Mouse (Mus musculus): ENCODE results near the gene Tnfaip2. TPM values are rescaled to one million over a fixed set of nuclear protein-coding genes. Genes with fewer than 3 reads are reported as not detected.

The Tnfaip2 gene
- total RNA-seq, 1 experiment from 2014 or later: 14.4 TPM

GRCm38 (mm10) chr12:111445161-111445889 is 3.1 kb downstream of the Tnfaip2 start:
- DNase-seq: no peak

GRCm38 (mm10) chr12:111445890-111446613 is 3.8 kb downstream of the Tnfaip2 start:
- DNase-seq: no peak

DNA sequence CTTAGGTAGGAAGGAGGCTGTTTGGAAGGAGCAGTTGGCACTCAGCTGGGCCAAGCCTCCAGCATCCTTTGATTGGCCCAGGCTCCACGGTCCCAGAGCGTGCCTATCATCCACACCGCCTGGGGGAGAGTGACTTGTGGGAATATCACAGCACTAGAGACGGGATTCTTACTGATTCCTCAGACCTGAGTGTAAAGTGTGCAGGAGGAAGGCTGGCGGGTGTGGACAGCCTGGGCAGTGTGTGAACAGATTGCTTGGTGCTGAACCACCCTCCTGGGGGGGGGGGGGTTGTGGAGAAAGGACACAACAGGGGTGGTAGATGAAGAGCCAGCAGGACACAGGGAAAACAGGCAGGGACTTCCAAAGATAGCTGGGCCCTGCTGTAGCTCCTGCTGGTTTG is 4.5 kb downstream of the Tnfaip2 start:
- no peak for DNase-seq

GRCm38 (mm10) chr12:111447350-111447749 is 5.1 kb downstream of the Tnfaip2 start:
- no peak for DNase-seq

GRCm38 (mm10) chr12:111447898-111448760 is 5.9 kb downstream of the Tnfaip2 start:
- DNase-seq: no peak

- peak; percentile 84 for DNase-seq
Measured at GRCm38 (mm10) chr12:111448931-111449705, 6.8 kb downstream of the Tnfaip2 start.

- peak; percentile 77 for DNase-seq
Measured at GRCm38 (mm10) chr12:111450359-111450758, 8.1 kb downstream of the Tnfaip2 start.

DNA sequence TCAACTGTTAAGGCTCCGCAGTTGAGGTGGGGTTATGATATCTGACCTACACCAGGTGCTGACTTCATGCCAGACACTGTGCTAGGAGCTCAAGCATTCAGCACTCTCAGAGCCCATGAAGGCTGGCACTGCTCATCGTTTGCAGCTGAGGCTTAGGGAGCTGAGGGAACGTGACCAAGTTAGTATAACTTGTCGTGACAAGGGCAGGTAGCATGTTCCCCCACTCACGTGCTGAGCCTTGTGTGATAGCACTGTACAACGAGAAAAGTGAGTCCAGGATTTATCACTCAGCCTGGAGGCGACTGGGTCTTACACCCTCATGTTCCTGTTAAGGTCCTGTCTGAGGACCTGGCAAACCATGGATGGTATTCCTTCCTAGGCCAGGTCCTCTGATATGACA is 9.3 kb downstream of the Tnfaip2 start:
- no peak for DNase-seq

- no peak for DNase-seq
Measured at GRCm38 (mm10) chr12:111454021-111454420, 11.8 kb downstream of the Tnfaip2 start.

DNA sequence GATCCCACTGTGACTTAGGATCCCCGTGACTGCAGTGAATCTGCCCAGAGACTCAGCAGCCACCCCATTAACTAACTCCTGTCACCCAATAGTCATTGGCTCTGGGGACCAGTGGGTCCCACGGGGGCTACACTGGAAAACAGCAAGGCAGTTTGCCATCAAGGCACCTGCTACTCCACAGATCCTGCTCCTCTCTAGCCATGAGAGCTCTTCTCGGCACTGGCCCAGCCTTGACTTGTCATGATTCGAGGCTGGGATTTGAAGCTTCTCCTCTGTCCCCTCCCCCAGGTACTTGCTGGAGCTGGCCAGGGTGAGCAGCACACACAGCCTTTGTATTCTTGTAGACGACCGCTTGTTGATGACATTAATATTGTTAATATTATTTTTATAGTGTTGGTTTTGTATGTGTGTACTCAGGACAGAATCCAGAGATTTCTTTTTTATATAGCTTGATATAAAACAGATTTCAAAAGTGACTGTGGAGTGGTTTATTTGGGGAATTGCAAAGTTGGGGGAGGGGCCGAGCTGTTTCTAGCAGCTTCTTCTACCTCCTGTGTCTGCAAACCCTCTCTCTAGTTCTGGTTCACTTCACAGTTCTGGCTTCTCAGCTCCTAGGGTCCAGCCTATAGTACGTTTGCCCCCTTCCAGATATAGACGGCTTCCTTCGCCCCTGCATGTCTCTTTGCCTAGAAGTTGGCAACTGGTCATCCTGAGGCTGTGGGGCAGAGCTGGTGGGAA is 12.4 kb downstream of the Tnfaip2 start:
- no peak for DNase-seq

DNA sequence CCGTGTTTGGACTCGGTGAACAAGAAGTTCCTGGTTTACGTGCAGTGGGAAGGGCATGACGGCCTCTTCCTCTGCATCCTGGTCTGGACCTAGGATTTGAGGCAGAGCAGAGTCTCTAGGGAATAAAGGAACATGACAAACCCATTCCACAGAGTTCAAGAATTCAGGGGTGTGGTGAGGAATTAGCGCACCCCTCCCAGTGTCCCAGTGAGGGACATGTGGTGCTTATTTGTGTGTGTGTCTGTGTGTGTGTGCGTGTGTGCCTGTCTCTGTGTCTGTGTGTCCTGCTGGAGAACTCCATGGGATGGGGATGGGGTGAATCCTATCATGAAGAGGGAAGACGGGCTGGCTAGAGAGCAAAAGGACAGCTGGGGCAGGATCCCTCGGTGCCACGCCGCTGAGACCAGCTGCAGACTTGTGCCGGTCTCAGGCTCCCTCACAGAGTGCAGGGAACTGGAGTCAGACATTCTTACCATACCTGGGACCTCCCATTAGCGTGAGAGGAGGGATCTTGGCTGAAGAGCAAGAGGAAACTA is 13.1 kb downstream of the Tnfaip2 start:
- no peak for DNase-seq

DNA sequence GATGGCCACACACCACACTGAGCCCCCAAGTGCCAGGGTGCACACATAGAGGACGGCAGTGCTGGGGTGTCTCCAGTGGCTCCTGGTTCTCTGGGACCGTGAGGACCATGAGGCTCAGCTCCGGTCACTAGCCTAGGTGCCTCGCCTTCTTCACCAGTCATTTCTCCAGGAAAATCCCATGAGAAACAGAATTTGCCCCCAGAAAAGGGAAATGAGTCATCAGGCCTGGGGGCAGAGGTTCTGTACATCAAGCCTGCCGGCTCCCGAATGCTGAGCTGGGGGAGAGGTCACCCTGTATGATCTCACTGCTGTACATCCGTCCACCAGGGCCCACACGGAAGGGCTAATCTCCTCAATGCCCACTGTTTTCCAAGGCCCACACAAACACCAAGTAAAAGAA is 13.6 kb downstream of the Tnfaip2 start:
- DNase-seq: no peak

GRCm38 (mm10) chr12:111457742-111458141 is 15.5 kb downstream of the Tnfaip2 start:
- no peak for DNase-seq

- no peak for DNase-seq
Measured at GRCm38 (mm10) chr12:111463570-111463969, 21.3 kb downstream of the Tnfaip2 start.

- no peak for DNase-seq
Measured at GRCm38 (mm10) chr12:111466369-111466768, 24.1 kb downstream of the Tnfaip2 start.

DNA sequence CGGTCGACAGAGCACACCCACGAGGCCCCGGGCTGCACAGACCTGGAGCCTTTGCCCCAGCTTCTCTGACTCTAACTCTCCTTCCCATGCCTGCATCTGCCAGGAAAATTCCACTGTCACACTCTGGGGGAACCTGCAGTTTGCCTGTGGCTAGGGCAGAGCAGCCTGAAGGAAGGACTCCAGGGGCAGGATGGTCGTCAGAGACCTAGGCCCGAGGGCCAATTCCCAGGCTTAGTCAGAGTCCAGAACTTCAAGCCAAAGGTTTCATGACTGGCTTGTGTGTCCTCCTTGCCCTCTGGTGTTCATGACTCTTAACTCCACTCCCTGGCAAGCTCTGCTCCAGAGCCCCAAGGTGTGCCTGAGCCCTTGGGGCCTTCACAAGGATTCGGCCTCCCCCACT is 25.9 kb downstream of the Tnfaip2 start:
- DNase-seq: no peak

- DNase-seq: peak; percentile 85
Measured at GRCm38 (mm10) chr12:111469507-111469906, 27.2 kb downstream of the Tnfaip2 start.

DNA sequence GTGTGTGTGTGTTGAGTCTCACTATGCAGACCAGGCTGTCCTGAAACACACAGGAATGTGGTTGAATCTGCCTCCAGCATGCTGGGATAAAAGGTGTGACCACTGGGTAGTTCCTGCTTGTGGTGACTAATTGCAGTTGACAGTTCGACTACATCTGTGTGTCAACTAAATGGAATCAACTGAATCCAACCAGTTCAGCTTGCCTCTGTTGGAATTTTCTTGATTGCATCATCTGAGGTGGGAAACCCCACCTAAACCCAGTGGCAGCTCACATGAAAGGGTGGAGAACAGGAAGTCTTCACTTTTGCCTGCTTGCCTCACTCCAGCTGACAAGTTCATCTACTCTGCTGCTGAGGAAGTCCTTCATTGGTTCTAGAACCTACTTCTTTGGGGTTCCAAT is 28.9 kb downstream of the Tnfaip2 start:
- DNase-seq: no peak

DNA sequence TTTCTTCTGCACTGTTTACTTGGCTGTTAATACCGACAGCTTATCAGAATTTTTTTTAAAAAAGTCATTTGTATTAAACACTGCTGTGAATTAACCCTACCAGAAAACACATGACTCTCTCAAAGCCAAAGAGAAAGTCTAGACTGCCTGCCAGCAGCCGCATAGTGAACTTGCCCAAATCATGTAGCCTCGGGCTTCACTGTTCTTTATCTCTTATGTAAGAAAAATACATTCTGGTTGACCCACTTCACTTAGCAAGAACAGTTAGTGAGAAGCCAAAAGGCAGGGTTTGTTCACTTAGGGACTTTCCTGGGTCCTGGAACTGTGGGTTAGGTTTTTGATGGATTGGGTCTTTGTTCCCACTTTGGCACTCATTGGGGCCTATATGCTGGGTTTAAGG is 29.5 kb downstream of the Tnfaip2 start:
- DNase-seq: no peak

GRCm38 (mm10) chr12:111472886-111473285 is 30.6 kb downstream of the Tnfaip2 start:
- no peak for DNase-seq

- DNase-seq: no peak
Measured at GRCm38 (mm10) chr12:111474384-111474783, 32.1 kb downstream of the Tnfaip2 start.

Data from adrenal gland, postnatal 14 days (tissue).